Mouse (Mus musculus): Measurements from ENCODE around the gene Qsox2. TPM values are rescaled to one million over a fixed set of nuclear protein-coding genes. Genes with fewer than 3 reads are reported as not detected.

Qsox2 gene
- polyA plus RNA-seq, 1 experiment: 17.2 TPM

DNA sequence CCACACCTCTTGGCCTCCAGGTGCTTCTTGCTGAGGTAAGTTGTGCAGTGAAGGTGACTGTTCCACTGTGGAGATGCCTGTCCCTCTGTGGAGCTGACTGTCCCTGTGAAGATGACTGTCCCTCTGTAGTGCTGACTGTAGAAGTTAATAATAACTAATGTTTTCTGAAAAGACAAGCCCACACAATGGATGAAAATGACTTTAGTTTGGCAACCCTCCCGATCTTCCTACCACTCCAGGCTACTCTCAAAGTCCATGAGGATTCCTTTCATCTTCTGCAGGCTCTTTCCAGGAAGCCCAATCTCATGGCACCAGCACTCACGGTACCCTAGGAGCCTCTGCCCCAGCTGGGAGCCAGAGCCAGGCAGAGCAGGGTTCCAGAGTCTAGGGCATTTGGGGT, 66.9 kb downstream of the Qsox2 start:
- TF ChIP-seq CTCF (IDR thresholded peaks at IDR 0.05; ENCODE audit: low read depth, low read length) (no peak), POLR2A (IDR thresholded peaks at IDR 0.05; ENCODE audit: insufficient read depth, low read length) (no peak), EP300 (IDR thresholded peaks at IDR 0.05; ENCODE audit: insufficient read depth, low read depth, low read length) (no peak)
- no peak overlapping the region for H3K4me3 ChIP-seq (ENCODE audit: low read depth, low read length)
- H3K36me3 ChIP-seq (ENCODE audit: control insufficient read depth, insufficient read depth, low read length, poor library complexity, severe bottlenecking): no peaks in the 10 kb centered on the region
- no peaks in the 10 kb centered on the region for H3K27me3 ChIP-seq (ENCODE audit: control insufficient read depth, insufficient read depth, low read length, poor library complexity, severe bottlenecking)
- no peak overlapping the region for H3K9ac ChIP-seq (ENCODE audit: low read depth, poor library complexity, severe bottlenecking)
- H3K4me1 ChIP-seq (ENCODE audit: control insufficient read depth, insufficient read depth, low read length): peaks cover 4% of the 10 kb centered on the region
- no peak overlapping the region for H3K27ac ChIP-seq (ENCODE audit: insufficient read depth, low read length)
- H3K9me3 ChIP-seq (replicated peaks; ENCODE audit: control insufficient read depth, insufficient read depth, low read length, poor library complexity, severe bottlenecking): no peaks in the 10 kb centered on the region

DNA sequence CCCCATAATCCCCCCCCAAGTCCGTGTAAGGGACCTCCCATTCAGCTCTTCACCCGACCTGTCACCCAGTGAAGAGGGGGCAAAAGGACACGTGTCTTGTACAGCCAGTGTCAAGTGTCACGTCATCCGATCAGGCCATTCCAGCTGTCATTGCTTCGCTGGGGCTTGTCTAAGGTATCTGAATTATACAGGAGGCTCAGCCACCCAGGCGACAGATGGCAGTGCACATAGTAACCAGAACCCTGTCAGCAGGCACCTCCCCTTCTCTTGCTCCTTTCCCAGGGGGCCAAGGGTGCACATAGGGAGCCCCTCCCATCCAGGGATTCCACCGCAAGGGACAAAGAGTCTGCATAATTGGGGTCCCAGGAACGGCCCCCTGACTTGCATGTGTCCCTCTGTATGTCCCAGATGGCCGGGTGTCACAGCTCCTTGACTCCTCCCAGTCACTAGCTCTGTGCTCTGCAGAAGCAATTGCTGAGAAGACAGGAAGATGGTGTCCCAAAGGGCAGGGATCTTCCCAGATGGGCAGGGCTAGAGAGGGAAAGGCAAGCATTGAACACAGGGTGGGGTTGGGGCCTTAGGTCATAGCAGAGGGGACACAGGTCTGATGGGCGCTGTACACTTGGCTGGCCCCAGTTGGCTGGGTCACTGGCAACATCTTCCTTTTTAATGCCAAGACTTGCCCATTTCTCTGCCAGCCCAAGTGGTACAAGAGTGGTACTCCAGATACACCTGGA, 68.3 kb downstream of the Qsox2 start:
- Histone ChIP-seq H3K4me3 (ENCODE audit: low read depth, low read length) (no peak overlapping the region), H3K9me3 (replicated peaks; ENCODE audit: control insufficient read depth, insufficient read depth, low read length, poor library complexity, severe bottlenecking) (no peaks in the 10 kb centered on the region), H3K4me1 (ENCODE audit: control insufficient read depth, insufficient read depth, low read length) (peaks cover 4% of the 10 kb centered on the region), H3K27me3 (ENCODE audit: control insufficient read depth, insufficient read depth, low read length, poor library complexity, severe bottlenecking) (no peaks in the 10 kb centered on the region), H3K9ac (ENCODE audit: low read depth, poor library complexity, severe bottlenecking) (no peak overlapping the region), H3K36me3 (ENCODE audit: control insufficient read depth, insufficient read depth, low read length, poor library complexity, severe bottlenecking) (no peaks in the 10 kb centered on the region), H3K27ac (ENCODE audit: insufficient read depth, low read length) (no peak overlapping the region)
- TF ChIP-seq EP300 (IDR thresholded peaks at IDR 0.05; ENCODE audit: insufficient read depth, low read depth, low read length) (no peak), CTCF (IDR thresholded peaks at IDR 0.05; ENCODE audit: low read depth, low read length) (no peak), POLR2A (IDR thresholded peaks at IDR 0.05; ENCODE audit: insufficient read depth, low read length) (no peak)

DNA sequence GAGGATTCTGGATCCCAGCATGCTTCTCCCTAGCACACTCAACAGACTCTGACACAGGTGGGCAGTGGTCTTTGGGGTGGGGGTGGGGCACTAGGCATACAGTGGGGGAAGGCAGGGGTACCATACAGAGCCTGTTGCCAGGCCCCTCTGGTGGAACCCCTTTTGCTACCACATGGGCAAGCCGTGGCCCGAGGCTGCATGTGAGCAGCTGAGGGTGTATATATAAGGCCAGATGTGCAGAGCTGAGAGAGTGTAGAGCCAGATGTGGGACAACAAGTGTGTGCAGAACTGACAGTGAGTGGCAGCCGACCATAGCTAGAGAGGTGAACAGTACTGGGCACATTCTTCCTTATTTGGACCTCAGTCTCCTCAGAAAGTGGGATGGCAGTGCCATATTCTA, 70.4 kb downstream of the Qsox2 start:
- TF ChIP-seq EP300 (IDR thresholded peaks at IDR 0.05; ENCODE audit: insufficient read depth, low read depth, low read length): no peak
- no peak for TF ChIP-seq POLR2A (IDR thresholded peaks at IDR 0.05; ENCODE audit: insufficient read depth, low read length)
- no peak for TF ChIP-seq CTCF (IDR thresholded peaks at IDR 0.05; ENCODE audit: low read depth, low read length)
- no peak overlapping the region for H3K4me3 ChIP-seq (ENCODE audit: low read depth, low read length)
- no peak overlapping the region for H3K9ac ChIP-seq (ENCODE audit: low read depth, poor library complexity, severe bottlenecking)
- H3K36me3 ChIP-seq (ENCODE audit: control insufficient read depth, insufficient read depth, low read length, poor library complexity, severe bottlenecking): no peaks in the 10 kb centered on the region
- H3K27me3 ChIP-seq (ENCODE audit: control insufficient read depth, insufficient read depth, low read length, poor library complexity, severe bottlenecking): no peaks in the 10 kb centered on the region
- H3K4me1 ChIP-seq (ENCODE audit: control insufficient read depth, insufficient read depth, low read length): peaks cover 1% of the 10 kb centered on the region
- H3K9me3 ChIP-seq (replicated peaks; ENCODE audit: control insufficient read depth, insufficient read depth, low read length, poor library complexity, severe bottlenecking): no peaks in the 10 kb centered on the region
- no peak overlapping the region for H3K27ac ChIP-seq (ENCODE audit: insufficient read depth, low read length)

Other genes with a start within 250 kb of the Qsox2 start
- 87.0 and 95.0 TPM in 2 replicates for gene Ubac1, start 215.8 kb downstream of the Qsox2 start, polyA plus RNA-seq (2011; ENCODE audit: insufficient read depth, insufficient read length, low read depth, missing spikeins)
- 4.0 and 5.9 TPM in 2 replicates for gene Nacc2, start 114.3 kb downstream of the Qsox2 start, polyA plus RNA-seq (2011; ENCODE audit: insufficient read depth, insufficient read length, low read depth, missing spikeins)
- gene Lhx3, start 29.2 kb downstream of the Qsox2 start, polyA plus RNA-seq (2011; ENCODE audit: insufficient read depth, insufficient read length, low read depth, missing spikeins): not detected in 2 replicates
- 0.06 TPM in 1 of 2 replicates, not detected in the other for gene Ccdc187, start 57.0 kb upstream of the Qsox2 start, polyA plus RNA-seq (2011; ENCODE audit: insufficient read depth, insufficient read length, low read depth, missing spikeins)
- gene Gpsm1, start 78.0 kb upstream of the Qsox2 start, polyA plus RNA-seq (2011; ENCODE audit: insufficient read depth, insufficient read length, low read depth, missing spikeins): 16.3 and 16.5 TPM in 2 replicates
- 9.8 and 10.4 TPM in 2 replicates for gene Dnlz, start 114.6 kb upstream of the Qsox2 start, polyA plus RNA-seq (2011; ENCODE audit: insufficient read depth, insufficient read length, low read depth, missing spikeins)
- not detected in 2 replicates for gene Card9, start 123.4 kb upstream of the Qsox2 start, polyA plus RNA-seq (2011; ENCODE audit: insufficient read depth, insufficient read length, low read depth, missing spikeins)
- 51.4 and 54.3 TPM in 2 replicates for gene Snapc4, start 143.1 kb upstream of the Qsox2 start, polyA plus RNA-seq (2011; ENCODE audit: insufficient read depth, insufficient read length, low read depth, missing spikeins)
- gene Entr1, start 151.8 kb upstream of the Qsox2 start, polyA plus RNA-seq (2011; ENCODE audit: insufficient read depth, insufficient read length, low read depth, missing spikeins): 68.4 and 83.0 TPM in 2 replicates
- 161 and 167 TPM in 2 replicates for gene Pmpca, start 151.8 kb upstream of the Qsox2 start, polyA plus RNA-seq (2011; ENCODE audit: insufficient read depth, insufficient read length, low read depth, missing spikeins)
- gene Inpp5e, start 171.7 kb upstream of the Qsox2 start, polyA plus RNA-seq (2011; ENCODE audit: insufficient read depth, insufficient read length, low read depth, missing spikeins): 7.3 and 15.3 TPM in 2 replicates
- gene Sec16a, start 207.7 kb upstream of the Qsox2 start, polyA plus RNA-seq (2011; ENCODE audit: insufficient read depth, insufficient read length, low read depth, missing spikeins): 51.5 and 55.5 TPM in 2 replicates